Mouse (Mus musculus): ENCODE measurements around the gene Cdcp1.

DNA sequence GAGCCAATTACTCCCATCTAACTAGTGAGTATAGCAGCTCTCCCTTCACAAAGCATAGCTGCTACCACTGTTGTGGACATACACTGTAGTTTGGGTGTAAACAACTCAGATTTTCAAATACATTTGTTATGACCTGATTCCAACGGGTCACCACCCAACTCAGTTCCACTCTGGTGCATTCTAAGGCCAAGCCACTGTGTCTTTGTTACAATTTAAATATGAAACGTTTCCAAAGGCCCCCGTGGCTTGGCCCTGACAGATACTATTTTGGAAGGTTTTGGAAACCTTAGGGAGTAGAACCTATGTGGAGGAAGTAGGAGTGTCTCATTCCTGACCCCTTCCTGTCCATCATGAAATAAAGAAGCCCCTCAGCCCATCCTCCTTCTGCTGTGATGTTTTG, 15.7 kb downstream of the Cdcp1 start:
- no peak for TF ChIP-seq CTCF (IDR thresholded peaks at IDR 0.05; ENCODE audit: borderline replicate concordance, extremely low read depth, insufficient read depth, insufficient read length)
- no peak for TF ChIP-seq POLR2A (IDR thresholded peaks at IDR 0.05; ENCODE audit: borderline replicate concordance, extremely low read depth, insufficient read depth, insufficient read length, poor library complexity, severe bottlenecking)
